Comparison of ENCODE assay signal across 8 mouse cellular contexts in genomic region chr12:108811133-108811532, GRCm38 (mm10). TPM values are rescaled to one million over a fixed set of nuclear protein-coding genes. Genes with fewer than 3 reads are reported as not detected.
DNase-seq lines count a peak whose midpoint lies in the region; ATAC-seq lines count a peak whose summit lies in the region.

No protein-coding gene starts in this region.

- H3K36me3 ChIP-seq in midbrain, embryonic 14.5 days (ENCODE audit: control insufficient read depth, insufficient read depth, low read length), result peaks cover 24% of the 10 kb centered on the region
- 0 out of 2 replicates have a peak, but pooled peaks cover 7% of the 10 kb centered on the region for H3K36me3 ChIP-seq in midbrain, embryonic 11.5 days (ENCODE audit: control insufficient read depth, insufficient read depth, low read length)

- no peak overlapping the region for H3K9ac ChIP-seq in midbrain, embryonic 14.5 days (replicated peaks; ENCODE audit: low read length)
- H3K9ac ChIP-seq in midbrain, embryonic 11.5 days (ENCODE audit: low read length), result no peak overlapping the region

- DNase-seq in cerebellum, adult 9-10 months, result peak; percentile 57
- DNase-seq in cerebellum, postnatal 4 days (ENCODE audit: low spot score in 2 of 2), result no peak
- peak; percentile 40 for DNase-seq in midbrain, embryonic 14.5 days
- no peak for DNase-seq in midbrain, embryonic 11.5 days (ENCODE audit: low spot score, missing footprints)
- DNase-seq in left cerebral cortex, postnatal 10 days (ENCODE audit: extremely low spot score in 1 of 2, low spot score in 2 of 2), result no peak
- no peak for DNase-seq in left cerebral cortex, postnatal 36 days (ENCODE audit: low spot score in 2 of 2)

- H3K9me3 ChIP-seq in midbrain, embryonic 14.5 days (ENCODE audit: control insufficient read depth, low read length), result no peaks in the 10 kb centered on the region
- no peaks in the 10 kb centered on the region for H3K9me3 ChIP-seq in midbrain, embryonic 11.5 days (ENCODE audit: control insufficient read depth, low read length)

- H3K27ac ChIP-seq in midbrain, embryonic 14.5 days (replicated peaks; ENCODE audit: low read depth, low read length), result no peak overlapping the region
- H3K27ac ChIP-seq in midbrain, embryonic 11.5 days (ENCODE audit: low read depth, low read length), result no peak overlapping the region

- no peaks in the 10 kb centered on the region for H3K4me1 ChIP-seq in midbrain, embryonic 14.5 days (ENCODE audit: control insufficient read depth, insufficient read depth, low read length)
- H3K4me1 ChIP-seq in midbrain, embryonic 11.5 days (ENCODE audit: control insufficient read depth, insufficient read depth, low read length), result no peaks in the 10 kb centered on the region

- H3K4me3 ChIP-seq in midbrain, embryonic 14.5 days (replicated peaks; ENCODE audit: low read depth, low read length), result no peak overlapping the region
- no peak overlapping the region for H3K4me3 ChIP-seq in midbrain, embryonic 11.5 days (ENCODE audit: low read depth, low read length)

- no peak overlapping the region for H3K4me2 ChIP-seq in midbrain, embryonic 14.5 days (ENCODE audit: low read length)
- no peak overlapping the region for H3K4me2 ChIP-seq in midbrain, embryonic 11.5 days

- ATAC-seq in midbrain, embryonic 14.5 days (ENCODE audit: low FRiP score, low TSS enrichment), result no peak
- ATAC-seq in midbrain, embryonic 11.5 days (ENCODE audit: low FRiP score), result no peak
- peak; percentile 66 for ATAC-seq in erythroid progenitor cell, adult 5-6 weeks (replicated peaks; ENCODE audit: low FRiP score, poor library complexity, severe bottlenecking)
- peak; percentile 72 for ATAC-seq in megakaryocyte, adult 5-6 weeks (ENCODE audit: poor library complexity, severe bottlenecking)

- 57% methylated on average over 2 of the region's 2 CpGs for WGBS in midbrain, embryonic 14.5 days
- 65% methylated on average over 2 of the region's 2 CpGs for WGBS in midbrain, embryonic 11.5 days

- intact Hi-C loops in left cerebral cortex, postnatal 10 days (cut with DNase I), result no loop called here
- intact Hi-C loops in left cerebral cortex, postnatal 36 days (cut with DNase I), result no loop called here

- H3K27me3 ChIP-seq in midbrain, embryonic 14.5 days (ENCODE audit: control insufficient read depth, insufficient read depth, low read length), result no peaks in the 10 kb centered on the region
- no peaks in the 10 kb centered on the region for H3K27me3 ChIP-seq in midbrain, embryonic 11.5 days (ENCODE audit: control insufficient read depth, insufficient read depth, low read length)

RNA-seq across cellular contexts. Expression of gene Yy1, which starts 18.4 kb away (rescaled TPM):
- polyA plus RNA-seq in midbrain, embryonic 14.5 days (2014; fragmentation: Nextera tagmentation; extraction: Ambion mirVana), result 15.1 and 16.6 TPM in 2 replicates
- 19.0 and 19.5 TPM in 2 replicates for polyA plus RNA-seq in midbrain, embryonic 11.5 days (2014; fragmentation: Nextera tagmentation; extraction: Ambion mirVana)
- 25.2 and 44.4 TPM in 2 replicates for total RNA-seq in erythroid progenitor cell, adult 5-6 weeks (2015; ENCODE audit: low replicate concordance)
- 40.4 and 62.9 TPM in 2 replicates for total RNA-seq in erythroid progenitor cell, adult 5-6 weeks (2017; ENCODE audit: low replicate concordance)
- 67.2 and 70.7 TPM in 2 replicates for total RNA-seq in megakaryocyte, adult 5-6 weeks (2015)
- 40.3 and 50.5 TPM in 2 replicates for total RNA-seq in megakaryocyte, adult 5-6 weeks (2017)
- total RNA-seq in left cerebral cortex, postnatal 10 days (2021), result 10 to 100 TPM; 51.3 to 53.0 TPM
- 10 to 100 TPM; 41.9 to 52.7 TPM for total RNA-seq in left cerebral cortex, postnatal 36 days (2021)

RNA-seq across cellular contexts. Expression of gene Slc25a29, which starts 24.6 kb away (rescaled TPM):
- polyA plus RNA-seq in midbrain, embryonic 14.5 days (2014; fragmentation: Nextera tagmentation; extraction: Ambion mirVana), result 19.9 and 20.0 TPM in 2 replicates
- polyA plus RNA-seq in midbrain, embryonic 11.5 days (2014; fragmentation: Nextera tagmentation; extraction: Ambion mirVana), result 11.2 and 13.0 TPM in 2 replicates
- total RNA-seq in erythroid progenitor cell, adult 5-6 weeks (2015; ENCODE audit: low replicate concordance), result 1.1 TPM in 1 of 2 replicates, not detected in the other
- not detected in 2 replicates for total RNA-seq in erythroid progenitor cell, adult 5-6 weeks (2017; ENCODE audit: low replicate concordance)
- 0.48 and 0.56 TPM in 2 replicates for total RNA-seq in megakaryocyte, adult 5-6 weeks (2015)
- total RNA-seq in megakaryocyte, adult 5-6 weeks (2017), result 0.16 TPM in 1 of 2 replicates, not detected in the other
- total RNA-seq in left cerebral cortex, postnatal 10 days (2021), result 10 to 100 TPM; 13.2 to 14.4 TPM
- total RNA-seq in left cerebral cortex, postnatal 36 days (2021), result 10 to 100 TPM; 15.0 to 15.6 TPM

RNA-seq across cellular contexts. Expression of gene Slc25a47, which starts 24.7 kb away (rescaled TPM):
- polyA plus RNA-seq in midbrain, embryonic 14.5 days (2014; fragmentation: Nextera tagmentation; extraction: Ambion mirVana), result 10.9 and 11.1 TPM in 2 replicates
- 9.8 TPM in 2 replicates for polyA plus RNA-seq in midbrain, embryonic 11.5 days (2014; fragmentation: Nextera tagmentation; extraction: Ambion mirVana)
- 1.3 TPM in 1 of 2 replicates, not detected in the other for total RNA-seq in erythroid progenitor cell, adult 5-6 weeks (2015; ENCODE audit: low replicate concordance)
- 0.64 and 5.3 TPM in 2 replicates for total RNA-seq in erythroid progenitor cell, adult 5-6 weeks (2017; ENCODE audit: low replicate concordance)
- total RNA-seq in megakaryocyte, adult 5-6 weeks (2015), result 0.22 and 0.52 TPM in 2 replicates
- total RNA-seq in megakaryocyte, adult 5-6 weeks (2017), result 0.45 and 0.59 TPM in 2 replicates
- 1 to 10 TPM; 8.4 to 9.3 TPM for total RNA-seq in left cerebral cortex, postnatal 10 days (2021)
- 10 to 100 TPM in 1 of 2 experiments, 1 to 10 TPM in 1; 7.2 to 12.3 TPM for total RNA-seq in left cerebral cortex, postnatal 36 days (2021)

Comparison
In these comparisons a context has a peak if more than half of its experiments do, and no peak if none do; other contexts are left out.
1. DNase-seq: peak in cerebellum, adult 9-10 months (single experiment) and midbrain, embryonic 14.5 days (single experiment); none in cerebellum, postnatal 4 days (0 of 2), midbrain, embryonic 11.5 days (single experiment), left cerebral cortex, postnatal 10 days (0 of 2) and left cerebral cortex, postnatal 36 days (0 of 2).
2. ATAC-seq: peak in erythroid progenitor cell, adult 5-6 weeks (single experiment) and megakaryocyte, adult 5-6 weeks (single experiment); none in midbrain, embryonic 14.5 days (single experiment) and midbrain, embryonic 11.5 days (single experiment).
3. RNA of gene Slc25a29, which starts 24.6 kb away (total RNA-seq): 15.0 to 15.6 TPM in left cerebral cortex, postnatal 36 days and 13.2 to 14.4 TPM in left cerebral cortex, postnatal 10 days; 0.16 to 0.56 TPM in megakaryocyte, adult 5-6 weeks and 1.1 TPM in erythroid progenitor cell, adult 5-6 weeks; every median in the first group is over 4 times any median in the second.